Mouse (Mus musculus) erythroblast, embryonic 14.5 days (primary cell): ENCODE data around the gene C7.

Experiments
- GATA1 ChIP-seq: IDR thresholded peaks from 2 replicates; pipeline ENCODE4 v1.6.1; 2012; ENCODE audit warnings: low read length, inconsistent platforms, mixed read lengths
- TAL1 ChIP-seq: IDR thresholded peaks from 3 replicates; pipeline ENCODE4 v1.6.1; 2012; ENCODE audit warnings: low read length, inconsistent platforms, mixed read lengths

DNA sequence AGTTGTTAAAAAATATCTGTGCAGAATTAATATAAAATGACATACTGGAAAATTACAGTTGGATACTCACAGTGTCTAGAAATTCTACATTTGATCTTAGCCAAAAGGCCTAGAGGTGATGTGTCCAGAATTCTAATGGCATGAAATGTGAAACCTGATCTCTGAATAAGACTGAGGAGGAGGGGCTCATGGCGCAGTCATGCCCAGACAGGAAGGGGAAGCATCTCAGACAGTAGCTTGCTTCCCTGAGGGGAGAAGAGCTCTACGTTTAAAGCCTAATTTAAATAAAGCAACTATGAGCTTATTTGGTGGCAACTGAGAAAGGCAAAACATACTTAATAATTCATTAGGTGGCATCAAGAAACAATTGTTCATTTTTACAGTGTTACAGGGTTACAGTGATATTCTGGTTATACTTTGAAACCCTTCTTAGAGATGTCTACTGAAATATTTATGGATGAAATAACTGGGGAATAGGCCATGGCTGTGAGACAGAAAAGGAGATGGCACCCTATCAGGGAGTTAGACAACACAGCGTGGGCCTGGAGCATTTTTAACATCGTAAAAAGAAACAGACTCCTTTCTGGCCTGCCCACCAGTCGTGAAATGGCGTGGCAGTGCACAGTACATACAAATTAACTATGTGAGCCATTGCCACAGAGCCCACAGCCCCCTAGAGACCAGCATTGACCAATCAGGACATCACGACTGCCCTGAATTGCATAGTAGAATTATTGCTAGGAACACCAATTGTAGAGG, 25.5 kb upstream of the C7 start:
- no peak for TF ChIP-seq GATA1
- TF ChIP-seq TAL1, result no peak
